Mouse (Mus musculus): ENCODE data around the gene Arhgef1. TPM values are rescaled to one million over a fixed set of nuclear protein-coding genes. Genes with fewer than 3 reads are reported as not detected.

Arhgef1 gene
- polyA plus RNA-seq, 1 experiment from 2014 or later = 122 TPM

DNA sequence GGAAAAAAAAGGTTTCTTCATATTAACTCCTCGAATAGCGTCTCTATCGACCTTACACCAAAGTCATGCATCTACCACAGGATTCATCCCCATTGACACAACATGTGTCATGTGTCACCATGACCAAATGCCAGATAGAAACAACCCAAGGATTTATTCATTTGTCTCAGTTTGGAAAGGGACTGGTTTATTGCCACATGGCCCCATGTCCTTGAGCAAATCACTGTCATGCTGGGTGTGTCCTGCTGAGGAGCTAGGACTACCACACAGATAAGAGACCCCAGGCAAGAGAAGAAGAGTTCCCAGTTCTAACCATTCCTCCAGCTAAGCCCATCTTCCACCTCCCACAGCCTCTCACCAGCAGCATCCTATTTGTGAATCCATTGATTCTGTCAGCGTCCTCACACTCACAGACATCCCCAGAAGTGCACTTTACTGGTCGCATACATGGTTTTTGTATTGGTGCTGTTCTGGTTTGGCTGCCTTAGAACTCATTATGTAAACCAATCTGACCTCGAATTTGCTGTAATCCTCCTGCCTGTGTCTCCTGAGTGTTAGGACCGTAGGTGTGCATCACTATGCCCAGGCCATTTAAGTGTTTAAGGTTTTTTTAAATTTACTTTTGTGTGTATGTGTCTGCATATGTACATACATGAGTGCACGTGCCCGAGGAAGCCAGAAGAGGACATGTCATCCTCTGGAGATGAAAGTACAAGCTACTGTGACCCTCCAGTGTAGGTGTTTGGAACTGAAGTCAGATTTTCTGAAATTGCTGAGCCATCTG, 20.1 kb upstream of the Arhgef1 start:
- H3K4me1 ChIP-seq = peaks cover 25% of the 10 kb centered on the region
- H3K4me2 ChIP-seq = no peak overlapping the region
- WGBS = 93% methylated on average over 9 of the region's 9 CpGs
- no peaks in the 10 kb centered on the region for H3K27me3 ChIP-seq
- no peaks in the 10 kb centered on the region for H3K9me3 ChIP-seq
- H3K36me3 ChIP-seq = peaks cover 20% of the 10 kb centered on the region
- no peak overlapping the region for H3K9ac ChIP-seq
- H3K27ac ChIP-seq = no peak overlapping the region
- H3K4me3 ChIP-seq = no peak overlapping the region
- ATAC-seq (ENCODE audit: insufficient number of reproducible peaks, low FRiP score, low TSS enrichment, low read depth) = no peak

DNA sequence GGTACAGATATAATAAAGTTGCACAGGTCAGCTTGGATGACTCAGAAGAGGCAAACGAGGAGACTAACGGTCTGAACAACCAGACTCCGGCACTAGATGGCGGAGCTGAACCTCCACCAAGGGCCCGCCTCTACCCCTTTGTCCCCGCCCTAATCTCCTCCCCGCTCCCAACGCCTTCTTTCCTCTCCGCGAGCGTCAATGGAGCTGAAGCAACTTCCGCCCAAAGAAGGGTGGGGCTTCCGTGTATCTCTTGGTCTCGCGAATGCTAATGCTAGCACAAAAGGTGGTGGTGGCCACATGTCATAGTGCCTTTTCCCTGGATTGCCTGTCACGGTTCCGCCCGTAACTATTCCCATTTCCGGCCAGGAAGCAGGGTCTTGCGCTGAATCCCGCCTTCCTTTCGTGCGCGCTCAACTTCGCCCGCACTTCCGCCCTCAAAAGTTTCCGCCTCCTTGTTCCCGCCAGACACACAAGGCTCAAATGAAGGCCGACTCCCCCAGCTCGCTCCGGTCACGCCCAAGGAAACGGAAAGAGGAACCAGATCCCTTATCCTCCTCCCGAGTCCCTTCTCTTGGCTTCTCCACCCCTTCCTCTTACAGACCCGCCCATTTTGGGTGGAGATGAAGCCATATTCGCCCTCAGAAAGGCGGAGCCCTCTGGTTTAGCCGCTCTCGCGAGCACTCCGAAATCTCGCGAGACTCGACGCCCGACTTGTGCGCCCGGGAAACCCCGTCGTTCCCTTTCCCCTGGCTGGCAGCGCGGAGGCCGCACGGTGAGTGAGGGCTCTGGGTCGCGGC, 18.6 kb upstream of the Arhgef1 start, which contains the start of gene Rps19:
Gene Rps19, plus strand, starts transcription at position 476 of the 797 bp plus-strand sequence.
- H3K4me1 ChIP-seq = peaks cover 26% of the 10 kb centered on the region
- H3K4me2 ChIP-seq = peak within 1 kb of the TSS; percentile 64
- H3K27me3 ChIP-seq = no peaks in the 10 kb centered on the region
- WGBS = under 1% methylated on average over 53 of the region's 57 CpGs
- H3K9ac ChIP-seq = peak within 1 kb of the TSS; percentile 100
- peak within 1 kb of the TSS; percentile 98 for H3K4me3 ChIP-seq
- H3K9me3 ChIP-seq = no peaks in the 10 kb centered on the region
- H3K36me3 ChIP-seq = peaks cover 34% of the 10 kb centered on the region
- ATAC-seq (ENCODE audit: insufficient number of reproducible peaks, low FRiP score, low TSS enrichment, low read depth) = peak; percentile 96
- H3K27ac ChIP-seq = peak within 1 kb of the TSS; percentile 90

DNA sequence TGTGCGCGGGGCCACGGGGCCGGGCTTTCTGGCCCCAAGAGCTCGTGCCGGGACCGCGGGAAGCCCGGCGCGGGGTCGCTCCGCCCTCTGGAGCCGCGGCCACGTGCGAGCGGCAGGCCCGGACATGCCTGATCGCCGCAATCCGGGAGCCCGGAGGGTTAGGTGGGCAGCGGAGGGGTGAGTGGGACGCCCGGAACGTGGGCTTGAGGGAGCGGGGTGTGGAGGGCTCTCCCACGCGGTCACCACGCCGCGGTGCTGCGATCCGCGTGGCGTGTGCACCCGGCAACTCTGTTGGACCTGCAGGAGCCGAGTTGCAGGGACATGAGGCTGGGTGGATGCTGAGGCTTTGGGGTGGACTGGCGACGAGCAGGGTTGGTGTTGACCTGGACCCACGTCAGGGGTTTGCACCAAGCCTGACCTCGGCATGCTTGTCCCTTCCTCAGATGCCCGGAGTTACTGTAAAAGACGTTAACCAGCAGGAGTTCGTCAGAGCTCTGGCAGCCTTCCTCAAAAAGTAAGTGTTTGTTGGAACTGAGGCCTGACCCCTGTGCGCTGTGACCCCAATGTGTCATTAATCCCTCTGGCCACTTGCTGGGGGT, 17.9 kb upstream of the Arhgef1 start:
- H3K4me1 ChIP-seq = peaks cover 26% of the 10 kb centered on the region
- no peaks in the 10 kb centered on the region for H3K9me3 ChIP-seq
- ATAC-seq (ENCODE audit: insufficient number of reproducible peaks, low FRiP score, low TSS enrichment, low read depth) = no peak
- H3K4me2 ChIP-seq = peak overlapping the region; percentile 64
- H3K36me3 ChIP-seq = peaks cover 41% of the 10 kb centered on the region
- H3K27me3 ChIP-seq = no peaks in the 10 kb centered on the region
- peak overlapping the region; percentile 90 for H3K27ac ChIP-seq
- WGBS = under 1% methylated on average over 47 of the region's 47 CpGs
- peak overlapping the region; percentile 98 for H3K4me3 ChIP-seq
- H3K9ac ChIP-seq = peak overlapping the region; percentile 100

DNA sequence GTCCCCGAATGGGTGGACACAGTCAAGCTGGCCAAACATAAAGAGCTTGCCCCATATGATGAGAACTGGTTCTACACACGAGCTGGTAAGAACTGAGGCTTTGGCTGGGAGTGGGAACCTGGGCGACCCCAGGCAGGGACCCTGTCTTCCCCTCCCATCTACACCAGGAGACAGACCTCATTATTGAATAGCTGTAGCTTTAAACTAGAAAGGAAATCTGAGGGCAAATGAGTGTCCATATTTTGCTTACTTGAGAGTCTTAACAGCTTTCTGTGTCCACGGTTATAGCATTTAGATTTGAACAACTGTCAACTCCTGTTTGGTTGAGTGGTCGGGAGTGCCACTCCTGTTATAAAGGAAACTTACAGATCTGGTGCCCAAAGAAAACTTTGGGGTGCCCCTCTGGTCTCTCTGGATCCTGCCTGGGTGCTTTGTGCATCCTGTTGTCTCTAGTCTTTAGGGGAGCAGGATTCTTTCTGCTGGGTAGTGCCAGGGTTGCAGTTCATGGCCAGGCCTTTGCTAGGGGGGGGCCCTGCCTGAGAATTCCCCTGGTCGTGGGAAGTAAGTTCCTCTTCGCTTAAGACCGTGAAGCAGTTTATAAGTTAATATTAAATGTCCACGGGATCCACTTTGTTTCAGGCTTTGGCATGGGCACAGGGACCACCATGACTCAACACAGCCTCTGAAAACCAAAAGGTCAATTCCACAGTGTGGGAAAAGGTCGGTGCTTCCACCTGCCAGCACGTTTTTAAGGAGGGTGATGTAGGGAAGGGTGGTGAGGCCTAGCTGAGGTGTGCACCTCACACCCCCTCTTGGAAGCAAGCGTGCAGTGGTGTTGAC, 17.0 kb upstream of the Arhgef1 start:
- no peaks in the 10 kb centered on the region for H3K27me3 ChIP-seq
- H3K9me3 ChIP-seq = no peaks in the 10 kb centered on the region
- no peak for ATAC-seq (ENCODE audit: insufficient number of reproducible peaks, low FRiP score, low TSS enrichment, low read depth)
- WGBS = 30% methylated on average over 12 of the region's 12 CpGs
- H3K4me3 ChIP-seq = peak overlapping the region; percentile 98
- H3K36me3 ChIP-seq = peaks cover 49% of the 10 kb centered on the region
- H3K9ac ChIP-seq = peak overlapping the region; percentile 100
- H3K27ac ChIP-seq = peak overlapping the region; percentile 90
- peak overlapping the region; percentile 64 for H3K4me2 ChIP-seq
- H3K4me1 ChIP-seq = peaks cover 29% of the 10 kb centered on the region

DNA sequence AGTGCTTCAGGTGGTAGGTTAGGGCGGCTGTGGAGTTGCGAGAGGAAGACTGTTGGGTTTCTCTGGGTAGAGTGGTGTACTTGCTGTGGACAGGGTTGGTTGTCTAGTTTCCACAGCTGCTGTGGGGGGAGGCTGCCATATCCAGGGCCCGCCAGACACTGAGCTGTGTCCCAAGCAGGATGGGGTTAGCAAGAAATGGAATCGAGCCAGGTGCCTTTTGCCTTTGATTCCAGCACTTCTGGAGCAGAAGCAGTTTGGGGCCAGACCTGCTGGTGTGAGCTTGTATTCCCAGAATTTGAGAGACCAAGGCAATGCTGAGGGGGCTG, 16.4 kb upstream of the Arhgef1 start:
- H3K4me3 ChIP-seq = peak overlapping the region; percentile 98
- peaks cover 53% of the 10 kb centered on the region for H3K36me3 ChIP-seq
- H3K9me3 ChIP-seq = no peaks in the 10 kb centered on the region
- peak overlapping the region; percentile 64 for H3K4me2 ChIP-seq
- no peak for ATAC-seq (ENCODE audit: insufficient number of reproducible peaks, low FRiP score, low TSS enrichment, low read depth)
- 66% methylated on average over 4 of the region's 4 CpGs for WGBS
- H3K27me3 ChIP-seq = no peaks in the 10 kb centered on the region
- H3K27ac ChIP-seq = peak overlapping the region; percentile 69
- peaks cover 29% of the 10 kb centered on the region for H3K4me1 ChIP-seq
- peak overlapping the region; percentile 100 for H3K9ac ChIP-seq

DNA sequence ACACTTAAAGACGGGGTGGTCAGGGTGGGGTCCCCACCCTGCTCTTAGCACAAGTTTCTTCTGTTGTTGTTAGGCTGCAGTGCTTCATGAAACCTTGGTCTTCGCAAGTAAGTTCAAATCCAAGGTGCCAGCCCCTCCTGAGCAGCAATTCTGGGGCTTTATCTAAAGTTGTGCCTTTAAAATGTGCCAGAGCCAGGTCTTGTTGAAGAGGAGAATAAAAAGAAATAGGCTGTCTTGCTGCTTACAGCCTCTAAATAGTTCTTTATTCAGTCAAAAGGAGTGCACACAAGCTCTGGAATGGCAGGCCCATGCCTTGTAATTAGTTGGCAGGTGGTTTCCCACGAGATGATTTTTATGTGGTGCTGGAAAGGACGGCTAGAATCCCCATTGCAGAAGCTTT, 15.6 kb upstream of the Arhgef1 start:
- Histone ChIP-seq H3K4me2 (peak overlapping the region; percentile 15; the same call in 1 of the 2 replicates), H3K9ac (peak overlapping the region; percentile 4; the same call in 1 of the 2 replicates), H3K27ac (peak overlapping the region; percentile 69; the same call in 1 of the 2 replicates), H3K9me3 (no peaks in the 10 kb centered on the region), H3K4me1 (peaks cover 29% of the 10 kb centered on the region), H3K36me3 (peaks cover 53% of the 10 kb centered on the region), H3K4me3 (peak overlapping the region; percentile 98; the same call in 1 of the 2 replicates), H3K27me3 (no peaks in the 10 kb centered on the region)
- 54% methylated on average over 4 of the region's 4 CpGs for WGBS
- ATAC-seq (ENCODE audit: insufficient number of reproducible peaks, low FRiP score, low TSS enrichment, low read depth) = no peak

DNA sequence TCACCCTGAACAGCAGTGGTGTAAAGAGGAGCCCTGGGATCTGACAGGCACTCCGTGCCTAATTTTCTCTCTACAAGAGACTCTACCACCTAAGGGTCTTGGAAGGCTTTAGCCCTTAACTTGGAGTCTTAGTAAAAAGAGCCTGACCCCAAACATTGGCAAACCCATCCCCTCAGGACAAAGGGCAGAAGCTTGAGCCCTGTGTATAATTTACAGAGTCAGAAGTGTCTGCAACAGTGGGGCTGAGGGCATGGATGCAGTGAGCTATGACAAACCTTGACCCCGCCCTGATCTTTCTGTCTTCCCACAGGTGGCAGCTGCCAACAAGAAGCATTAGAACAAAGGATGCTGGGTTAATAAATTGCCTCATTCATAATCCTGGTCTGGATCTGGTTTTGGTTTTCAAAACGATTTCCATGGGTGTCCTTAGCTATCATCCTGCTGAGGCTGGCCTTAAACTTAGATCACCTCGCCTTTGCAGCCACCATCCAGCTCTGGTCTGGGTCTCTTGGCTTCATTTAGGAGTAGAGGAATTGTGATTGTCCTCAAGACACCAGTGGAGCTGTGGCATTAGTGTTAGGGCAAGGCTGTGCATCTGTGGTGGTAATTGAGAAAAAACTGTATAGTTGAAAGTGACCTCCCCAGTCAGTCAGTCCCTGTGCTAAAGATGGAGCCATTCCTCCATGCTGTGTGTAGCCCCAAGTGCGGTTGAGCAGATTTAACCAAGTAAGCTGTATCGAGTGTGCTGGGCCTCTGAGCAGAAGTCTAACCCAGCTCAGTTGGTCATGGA, 13.1 kb upstream of the Arhgef1 start:
- Histone ChIP-seq H3K4me1 (peaks cover 29% of the 10 kb centered on the region), H3K27ac (peak overlapping the region; percentile 52; the same call in 1 of the 2 replicates), H3K4me3 (no peak overlapping the region), H3K36me3 (peaks cover 53% of the 10 kb centered on the region), H3K27me3 (no peaks in the 10 kb centered on the region), H3K9me3 (no peaks in the 10 kb centered on the region), H3K9ac (no peak overlapping the region), H3K4me2 (no peak overlapping the region)
- 79% methylated on average over 6 of the region's 6 CpGs for WGBS
- ATAC-seq (ENCODE audit: insufficient number of reproducible peaks, low FRiP score, low TSS enrichment, low read depth) = no peak

DNA sequence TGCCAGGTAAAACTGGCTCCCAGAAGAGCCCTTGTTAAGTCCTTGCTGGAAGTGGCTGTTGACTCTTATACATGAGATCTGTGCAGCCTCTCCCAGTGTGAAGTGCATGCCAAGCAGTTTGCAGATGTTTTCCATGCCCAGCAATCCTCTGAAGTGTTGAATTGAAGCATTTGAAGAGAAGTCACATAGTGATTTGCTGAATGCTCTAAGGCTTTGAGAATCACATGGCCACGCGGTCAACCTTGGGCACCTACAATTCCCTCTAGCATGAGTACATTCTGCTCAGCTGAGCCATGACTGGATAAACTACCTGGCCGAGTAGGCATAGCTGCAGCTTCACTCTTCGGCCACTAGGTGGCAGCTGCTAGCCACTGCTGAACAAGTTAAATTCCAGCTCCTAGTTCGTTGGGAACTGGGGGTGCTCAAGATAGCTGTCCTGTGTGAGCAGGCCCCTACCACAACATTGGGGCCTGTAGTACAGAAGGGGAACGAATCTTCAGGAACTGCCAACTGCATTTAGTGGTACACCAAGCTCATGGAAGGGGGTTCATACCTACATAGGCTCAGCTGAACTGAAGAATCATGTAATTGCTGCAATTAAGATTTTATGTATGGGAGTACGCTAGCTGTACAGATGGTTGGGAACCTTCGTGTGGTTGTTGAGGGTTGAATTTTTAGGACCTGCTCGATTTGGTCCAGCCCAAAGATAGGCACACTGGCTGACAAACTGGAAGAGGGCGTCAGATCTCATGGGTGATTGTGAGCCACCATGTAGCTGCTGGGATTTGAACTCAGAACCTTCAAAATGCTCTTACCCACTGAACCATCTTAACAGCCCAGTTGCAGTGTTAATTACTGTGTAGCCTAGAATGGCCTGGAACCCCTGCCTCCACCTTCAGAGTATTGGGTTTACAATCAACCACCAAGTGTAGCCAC, 12.2 kb upstream of the Arhgef1 start:
- H3K4me3 ChIP-seq = no peak overlapping the region
- peaks cover 53% of the 10 kb centered on the region for H3K36me3 ChIP-seq
- H3K4me2 ChIP-seq = no peak overlapping the region
- ATAC-seq (ENCODE audit: insufficient number of reproducible peaks, low FRiP score, low TSS enrichment, low read depth) = peak; percentile 35; the same call in 1 of the 2 replicates
- H3K27ac ChIP-seq = peak overlapping the region; percentile 52; the same call in 1 of the 2 replicates
- 29% methylated on average over 10 of the region's 10 CpGs for WGBS
- H3K9me3 ChIP-seq = no peaks in the 10 kb centered on the region
- no peak overlapping the region for H3K9ac ChIP-seq
- no peaks in the 10 kb centered on the region for H3K27me3 ChIP-seq
- H3K4me1 ChIP-seq = peaks cover 26% of the 10 kb centered on the region

DNA sequence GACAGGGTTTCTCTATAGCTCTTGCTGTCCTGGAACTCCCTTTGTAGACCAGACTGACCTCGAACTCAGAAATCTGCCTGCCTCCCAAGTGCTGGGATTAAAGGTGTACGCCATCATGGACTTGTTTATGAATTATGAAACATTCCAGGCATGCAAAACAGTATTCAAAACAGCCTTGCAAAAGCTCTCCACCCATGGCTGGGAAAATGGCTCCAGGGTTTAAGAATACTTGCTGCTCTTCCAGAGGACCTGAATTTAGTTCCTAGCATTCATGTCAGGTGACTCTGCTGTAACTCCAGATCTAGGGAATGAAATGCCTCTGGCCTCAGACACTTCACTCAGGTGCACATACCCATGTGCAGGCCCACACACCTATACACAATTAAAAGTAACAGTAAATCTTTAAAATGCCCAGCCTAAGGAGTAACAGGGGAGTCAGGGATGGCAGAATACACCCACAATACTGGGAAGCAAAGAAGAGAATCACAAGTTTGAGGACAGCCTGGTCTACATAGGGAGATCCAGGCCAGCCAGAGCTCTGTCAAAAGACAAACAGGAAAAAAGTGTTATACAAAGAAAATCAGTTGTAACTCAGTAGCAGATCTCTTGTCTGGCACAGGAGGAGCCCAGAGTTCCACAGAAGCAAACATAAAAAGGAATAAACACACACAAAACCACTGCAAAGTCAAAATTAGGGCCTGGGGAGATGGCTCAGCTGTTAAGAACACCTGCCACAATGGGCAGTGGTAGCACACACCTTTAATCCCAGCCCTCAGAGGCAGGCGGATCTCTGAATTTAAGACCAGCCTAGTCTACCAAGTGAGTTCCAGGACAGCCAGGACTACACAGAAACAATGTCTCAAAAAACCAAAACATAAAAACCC, 11.2 kb upstream of the Arhgef1 start:
- Histone ChIP-seq H3K36me3 (peaks cover 44% of the 10 kb centered on the region), H3K27ac (peak overlapping the region; percentile 11; the same call in 1 of the 2 replicates), H3K4me1 (peaks cover 17% of the 10 kb centered on the region), H3K9me3 (no peaks in the 10 kb centered on the region), H3K27me3 (no peaks in the 10 kb centered on the region), H3K4me3 (no peak overlapping the region), H3K4me2 (no peak overlapping the region), H3K9ac (no peak overlapping the region)
- no peak for ATAC-seq (ENCODE audit: insufficient number of reproducible peaks, low FRiP score, low TSS enrichment, low read depth)
- 65% methylated on average over 3 of the region's 3 CpGs for WGBS
